Mouse (Mus musculus): ENCODE measurements around the gene Gp9. TPM values are rescaled to one million over a fixed set of nuclear protein-coding genes. Genes with fewer than 3 reads are reported as not detected.

Gp9 gene
- total RNA-seq, 2 experiments from 2014 or later, result 0.39 to 0.60 TPM

GRCm38 (mm10) chr6:87786621-87787020 lies 8.7 kb downstream of the Gp9 start:
- DNase-seq (ENCODE audit: low spot score in 2 of 2), result no peak

- DNase-seq (ENCODE audit: low spot score in 2 of 2), result no peak
Observed at GRCm38 (mm10) chr6:87787108-87787890, 9.4 kb downstream of the Gp9 start.

GRCm38 (mm10) chr6:87788266-87788895 lies 10.5 kb downstream of the Gp9 start:
- no peak for DNase-seq (ENCODE audit: low spot score in 2 of 2)

GRCm38 (mm10) chr6:87788896-87789587 lies 11.2 kb downstream of the Gp9 start:
- DNase-seq (ENCODE audit: low spot score in 2 of 2), result no peak

- no peak for DNase-seq (ENCODE audit: low spot score in 2 of 2)
Observed at GRCm38 (mm10) chr6:87789791-87790190, 11.9 kb downstream of the Gp9 start.

- DNase-seq (ENCODE audit: low spot score in 2 of 2), result no peak
Observed at GRCm38 (mm10) chr6:87790779-87791480, 13.1 kb downstream of the Gp9 start.

- DNase-seq (ENCODE audit: low spot score in 2 of 2), result no peak
Observed at GRCm38 (mm10) chr6:87791826-87792225, 14.0 kb downstream of the Gp9 start.

GRCm38 (mm10) chr6:87793821-87794510 lies 16.1 kb downstream of the Gp9 start:
- no peak for DNase-seq (ENCODE audit: low spot score in 2 of 2)

- DNase-seq (ENCODE audit: low spot score in 2 of 2), result no peak
Observed at GRCm38 (mm10) chr6:87795385-87796150, 17.7 kb downstream of the Gp9 start.

- no peak for DNase-seq (ENCODE audit: low spot score in 2 of 2)
Observed at GRCm38 (mm10) chr6:87796251-87796880, 18.5 kb downstream of the Gp9 start.

GRCm38 (mm10) chr6:87797321-87797720 lies 19.4 kb downstream of the Gp9 start:
- DNase-seq (ENCODE audit: low spot score in 2 of 2), result no peak

GRCm38 (mm10) chr6:87799576-87799975 lies 21.7 kb downstream of the Gp9 start:
- no peak for DNase-seq (ENCODE audit: low spot score in 2 of 2)

GRCm38 (mm10) chr6:87802462-87802861 lies 24.6 kb downstream of the Gp9 start:
- DNase-seq (ENCODE audit: low spot score in 2 of 2), result no peak

GRCm38 (mm10) chr6:87804036-87804435 lies 26.2 kb downstream of the Gp9 start:
- DNase-seq (ENCODE audit: low spot score in 2 of 2), result no peak

- no peak for DNase-seq (ENCODE audit: low spot score in 2 of 2)
Observed at GRCm38 (mm10) chr6:87804886-87805285, 27.0 kb downstream of the Gp9 start.

GRCm38 (mm10) chr6:87805448-87805847 lies 27.6 kb downstream of the Gp9 start:
- no peak for DNase-seq (ENCODE audit: low spot score in 2 of 2)

- no peak for DNase-seq (ENCODE audit: low spot score in 2 of 2)
Observed at GRCm38 (mm10) chr6:87806028-87806427, 28.2 kb downstream of the Gp9 start.

- DNase-seq (ENCODE audit: low spot score in 2 of 2), result no peak
Observed at GRCm38 (mm10) chr6:87806857-87807256, 29.0 kb downstream of the Gp9 start.

- no peak for DNase-seq (ENCODE audit: low spot score in 2 of 2)
Observed at GRCm38 (mm10) chr6:87807735-87808440, 30.0 kb downstream of the Gp9 start.

All from layer of hippocampus, postnatal 14 days (tissue).